Mouse (Mus musculus): ENCODE measurements around the gene Pygm. TPM values are rescaled to one million over a fixed set of nuclear protein-coding genes. Genes with fewer than 3 reads are reported as not detected.

The Pygm gene
- total RNA-seq, 2 experiments from 2014 or later, result 28.4 to 32.7 TPM

- intact Hi-C loops (cut with DNase I), result no loop called here
- no peak overlapping the region for H3K4me3 ChIP-seq
- TF ChIP-seq CTCF (IDR thresholded peaks at IDR 0.05), result no peak
- DNase-seq (ENCODE audit: extremely low spot score in 1 of 2, low spot score in 2 of 2), result no peak
- no peak overlapping the region for H3K27ac ChIP-seq
Measured at GRCm38 (mm10) chr19:6405433-6405832, 21.2 kb downstream of the Pygm start.

- DNase-seq (ENCODE audit: extremely low spot score in 1 of 2, low spot score in 2 of 2), result no peak
- TF ChIP-seq CTCF (IDR thresholded peaks at IDR 0.05), result no peak
- intact Hi-C loops (cut with DNase I), result no loop called here
- Histone ChIP-seq H3K27ac (no peak overlapping the region), H3K4me3 (no peak overlapping the region)
Measured at GRCm38 (mm10) chr19:6407109-6407508, 22.9 kb downstream of the Pygm start.

GRCm38 (mm10) chr19:6407816-6408510 is 23.8 kb downstream of the Pygm start:
- no peak overlapping the region for H3K4me3 ChIP-seq
- DNase-seq (ENCODE audit: extremely low spot score in 1 of 2, low spot score in 2 of 2), result no peak
- TF ChIP-seq CTCF (IDR thresholded peaks at IDR 0.05), result no peak
- no peak overlapping the region for H3K27ac ChIP-seq
- intact Hi-C loops (cut with DNase I), result no loop called here

- intact Hi-C loops (cut with DNase I), result no loop called here
- TF ChIP-seq CTCF (IDR thresholded peaks at IDR 0.05), result no peak
- DNase-seq (ENCODE audit: extremely low spot score in 1 of 2, low spot score in 2 of 2), result no peak
- no peak overlapping the region for H3K27ac ChIP-seq
- no peak overlapping the region for H3K4me3 ChIP-seq
Measured at GRCm38 (mm10) chr19:6408749-6409148, 24.6 kb downstream of the Pygm start.

DNA sequence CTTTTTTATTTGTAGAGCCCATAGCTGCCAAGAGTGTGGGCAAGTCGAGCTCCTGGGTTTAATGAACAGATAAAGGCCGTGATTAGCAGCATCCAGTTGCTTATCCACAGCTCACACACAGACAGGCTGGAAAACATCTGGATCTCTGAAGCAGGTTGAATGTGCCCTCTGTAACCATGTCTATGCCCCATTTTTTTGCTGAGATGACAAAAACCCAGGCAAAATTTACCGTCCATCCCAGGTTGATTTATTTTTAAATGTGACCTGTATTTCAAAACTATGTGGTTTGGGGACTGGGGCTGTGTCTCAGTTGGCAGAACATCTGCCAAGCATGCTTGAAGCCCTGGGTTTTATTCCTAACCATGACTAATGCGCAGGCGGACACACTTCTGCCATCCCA is 25.0 kb downstream of the Pygm start:
- no peak overlapping the region for H3K27ac ChIP-seq
- no peak for DNase-seq (ENCODE audit: extremely low spot score in 1 of 2, low spot score in 2 of 2)

GRCm38 (mm10) chr19:6409936-6410335 is 25.7 kb downstream of the Pygm start:
- H3K27ac ChIP-seq, result no peak overlapping the region
- no peak for TF ChIP-seq CTCF (IDR thresholded peaks at IDR 0.05)
- H3K4me3 ChIP-seq, result no peak overlapping the region
- no peak for DNase-seq (ENCODE audit: extremely low spot score in 1 of 2, low spot score in 2 of 2)
- intact Hi-C loops (cut with DNase I), result no loop called here

More for the DNA sequence above, 25.0 kb downstream of the Pygm start:
- no peak for TF ChIP-seq CTCF (IDR thresholded peaks at IDR 0.05)
- no peak overlapping the region for H3K4me3 ChIP-seq
- intact Hi-C loops (cut with DNase I), result no loop called here

DNA sequence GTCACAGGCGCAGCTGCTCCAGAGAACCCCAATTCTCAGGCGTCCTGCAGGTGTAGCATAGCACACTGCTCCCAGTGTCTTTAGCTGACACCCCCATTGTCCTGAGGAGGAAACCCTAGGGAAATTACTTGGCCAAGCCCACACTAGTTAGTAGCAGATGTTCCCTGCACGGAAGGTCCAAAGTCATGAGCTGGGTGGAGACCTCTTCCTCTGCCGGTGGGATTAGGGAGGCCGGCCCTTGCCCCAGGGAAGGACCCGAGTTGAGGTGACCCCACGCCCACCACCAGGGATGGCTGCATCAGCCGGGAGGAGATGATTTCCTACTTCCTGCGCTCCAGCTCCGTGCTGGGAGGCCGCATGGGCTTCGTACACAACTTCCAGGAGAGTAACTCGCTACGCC is 28.6 kb downstream of the Pygm start:
- Histone ChIP-seq H3K27ac (no peak overlapping the region), H3K4me3 (no peak overlapping the region)
- DNase-seq (ENCODE audit: extremely low spot score in 1 of 2, low spot score in 2 of 2), result no peak
- TF ChIP-seq CTCF (IDR thresholded peaks at IDR 0.05), result no peak
- intact Hi-C loops (cut with DNase I), result no loop called here

DNA sequence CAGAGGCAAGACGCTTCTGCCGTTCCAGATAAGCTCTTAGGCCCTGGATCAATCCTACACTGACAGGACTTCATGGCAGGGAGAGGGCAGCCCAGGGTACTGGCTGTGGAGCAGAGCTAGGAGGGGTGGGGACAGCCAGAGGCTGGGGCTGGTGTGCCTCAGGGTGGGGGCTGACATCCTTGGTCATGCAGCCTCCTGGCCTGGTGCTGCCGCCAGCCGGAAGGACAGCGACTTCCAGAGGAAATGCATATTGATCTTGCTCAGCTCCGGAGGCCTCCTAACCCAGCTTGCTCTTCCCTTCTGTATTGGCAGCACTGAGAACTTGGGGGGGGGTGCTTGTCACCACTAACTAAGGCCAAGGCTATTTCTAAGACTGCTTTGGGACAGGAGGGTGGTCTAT is 31.3 kb downstream of the Pygm start:
- no peak for DNase-seq (ENCODE audit: extremely low spot score in 1 of 2, low spot score in 2 of 2)
- intact Hi-C loops (cut with DNase I), result no loop called here
- Histone ChIP-seq H3K27ac (no peak overlapping the region), H3K4me3 (no peak overlapping the region)
- TF ChIP-seq CTCF (IDR thresholded peaks at IDR 0.05), result no peak

- no peak for DNase-seq (ENCODE audit: extremely low spot score in 1 of 2, low spot score in 2 of 2)
- Histone ChIP-seq H3K27ac (no peak overlapping the region), H3K4me3 (no peak overlapping the region)
- intact Hi-C loops (cut with DNase I), result no loop called here
- no peak for TF ChIP-seq CTCF (IDR thresholded peaks at IDR 0.05)
Measured at GRCm38 (mm10) chr19:6416124-6416770, 32.0 kb downstream of the Pygm start.

GRCm38 (mm10) chr19:6416894-6417761 is 32.9 kb downstream of the Pygm start:
- DNase-seq (ENCODE audit: extremely low spot score in 1 of 2, low spot score in 2 of 2), result no peak
- no peak overlapping the region for H3K27ac ChIP-seq
- no peak overlapping the region for H3K4me3 ChIP-seq
- no peak for TF ChIP-seq CTCF (IDR thresholded peaks at IDR 0.05)
- intact Hi-C loops (cut with DNase I), result no loop called here

DNA sequence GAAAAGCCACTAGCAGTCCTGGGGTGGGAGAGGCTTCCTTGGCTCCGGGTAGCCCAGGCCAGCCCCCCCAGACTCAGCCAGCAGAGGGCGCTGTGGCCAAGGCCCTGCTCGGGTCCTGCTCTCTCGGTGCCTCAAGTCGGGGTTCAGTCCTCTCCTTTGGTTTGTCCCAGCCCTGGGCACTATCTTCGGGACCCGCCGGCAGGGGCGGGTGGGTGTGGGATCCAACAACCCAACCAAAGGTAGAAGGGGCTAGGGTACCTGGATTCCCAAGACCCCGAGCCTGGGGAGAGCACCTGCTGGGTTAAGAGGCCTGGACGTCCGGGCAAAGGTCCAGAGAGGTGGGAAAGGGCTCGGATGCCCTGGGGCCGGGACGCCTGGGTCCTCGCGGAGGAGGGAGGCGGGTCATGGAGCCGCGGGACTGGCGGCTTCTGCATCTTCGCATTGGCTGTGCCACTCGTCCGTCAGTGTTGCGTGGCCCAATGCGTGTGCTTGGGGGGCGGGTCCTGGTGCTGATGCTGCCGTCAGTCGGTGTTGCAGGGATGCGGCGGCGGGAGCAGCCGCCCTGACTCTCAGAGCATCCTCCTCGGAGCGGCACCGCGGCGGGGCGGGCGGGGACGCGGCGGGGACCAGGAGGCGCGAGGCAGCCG is 34.2 kb downstream of the Pygm start, which contains the start of gene Nrxn2:
Nrxn2 (plus strand) TSS at position 499 of the 647 bp plus-strand sequence.
- Histone ChIP-seq H3K27ac (peak within 1 kb of the TSS; percentile 93), H3K4me3 (peak within 1 kb of the TSS; percentile 63)
- TF ChIP-seq CTCF (IDR thresholded peaks at IDR 0.05), result peak; percentile 98
- intact Hi-C loops (cut with DNase I), result loop anchor here (1.0 kb wide), 1 partner anchor 34 kb away; no protein-coding TSS in a partner anchor
- peak; percentile 93 to 95 for DNase-seq (ENCODE audit: extremely low spot score in 1 of 2, low spot score in 2 of 2)
